Mouse (Mus musculus) thymus, adult 2 months (tissue): ENCODE data around the gene Ctdsp1.

ENCODE experiments used
- CTCF ChIP-seq: fragments of 200-500 bp; IDR thresholded peaks from 2 replicates; pipeline ENCODE4 v1.5.1; 2012; ENCODE audit warnings: mild to moderate bottlenecking, control low read depth, low read length, moderate library complexity, borderline replicate concordance; ENCODE audit not compliant: control insufficient read depth, poor library complexity, insufficient read depth; ENCODE audit errors: extremely low read depth
- POLR2A ChIP-seq: fragments of 200-500 bp; IDR thresholded peaks from 2 replicates; pipeline ENCODE4 v1.6.1; 2012; ENCODE audit warnings: mild to moderate bottlenecking, low read length, control low read depth, moderate library complexity; ENCODE audit not compliant: control insufficient read depth, poor library complexity, insufficient read depth; ENCODE audit errors: extremely low read depth

- TF ChIP-seq CTCF: no peak
- TF ChIP-seq POLR2A: no peak
Observed at GRCm38 (mm10) chr1:74386363-74386713, 5.0 kb upstream of the Ctdsp1 start.
